Mouse (Mus musculus): ENCODE results near the gene Smyd4.
A peak's percentile ranks its signal among the peaks of the same experiment; 100 is the strongest.

Gene Smyd4

GRCm38 (mm10) chr11:75348199-75348889 is at the start of gene Smyd4, which contains the start of gene Rpa1:
Gene Smyd4, plus strand, starts transcription at chr11:75348433.
Gene Rpa1, minus strand, starts transcription at chr11:75348324.
- peak; percentile 95 for DNase-seq (ENCODE audit: low read depth, low spot score)

- DNase-seq (ENCODE audit: low read depth, low spot score), result no peak
Observed at GRCm38 (mm10) chr11:75298491-75298890, 49.7 kb upstream of the Smyd4 start.

- DNase-seq (ENCODE audit: low read depth, low spot score), result no peak
Observed at GRCm38 (mm10) chr11:75299786-75300185, 48.4 kb upstream of the Smyd4 start.

- no peak for DNase-seq (ENCODE audit: low read depth, low spot score)
Observed at GRCm38 (mm10) chr11:75300954-75301353, 47.3 kb upstream of the Smyd4 start.

GRCm38 (mm10) chr11:75304797-75305196 is 43.4 kb upstream of the Smyd4 start:
- no peak for DNase-seq (ENCODE audit: low read depth, low spot score)

GRCm38 (mm10) chr11:75308650-75309049 is 39.6 kb upstream of the Smyd4 start:
- no peak for DNase-seq (ENCODE audit: low read depth, low spot score)

- no peak for DNase-seq (ENCODE audit: low read depth, low spot score)
Observed at GRCm38 (mm10) chr11:75310813-75311212, 37.4 kb upstream of the Smyd4 start.

- DNase-seq (ENCODE audit: low read depth, low spot score), result no peak
Observed at GRCm38 (mm10) chr11:75311751-75312150, 36.5 kb upstream of the Smyd4 start.

GRCm38 (mm10) chr11:75313834-75314233 is 34.4 kb upstream of the Smyd4 start:
- no peak for DNase-seq (ENCODE audit: low read depth, low spot score)

- no peak for DNase-seq (ENCODE audit: low read depth, low spot score)
Observed at GRCm38 (mm10) chr11:75318351-75319221, 29.6 kb upstream of the Smyd4 start.

GRCm38 (mm10) chr11:75319246-75319645 is 29.0 kb upstream of the Smyd4 start:
- DNase-seq (ENCODE audit: low read depth, low spot score), result no peak

GRCm38 (mm10) chr11:75323326-75323737 is 24.9 kb upstream of the Smyd4 start:
- DNase-seq (ENCODE audit: low read depth, low spot score), result no peak

GRCm38 (mm10) chr11:75324433-75324832 is 23.8 kb upstream of the Smyd4 start:
- DNase-seq (ENCODE audit: low read depth, low spot score), result no peak

- no peak for DNase-seq (ENCODE audit: low read depth, low spot score)
Observed at GRCm38 (mm10) chr11:75325116-75325968, 22.9 kb upstream of the Smyd4 start.

GRCm38 (mm10) chr11:75325969-75326311 is 22.3 kb upstream of the Smyd4 start:
- DNase-seq (ENCODE audit: low read depth, low spot score), result no peak

GRCm38 (mm10) chr11:75336676-75337075 is 11.6 kb upstream of the Smyd4 start:
- no peak for DNase-seq (ENCODE audit: low read depth, low spot score)

- DNase-seq (ENCODE audit: low read depth, low spot score), result no peak
Observed at GRCm38 (mm10) chr11:75337246-75337645, 11.0 kb upstream of the Smyd4 start.

- DNase-seq (ENCODE audit: low read depth, low spot score), result no peak
Observed at GRCm38 (mm10) chr11:75340076-75340475, 8.2 kb upstream of the Smyd4 start.

GRCm38 (mm10) chr11:75340698-75341345 is 7.4 kb upstream of the Smyd4 start:
- DNase-seq (ENCODE audit: low read depth, low spot score), result no peak

- DNase-seq (ENCODE audit: low read depth, low spot score), result no peak
Observed at GRCm38 (mm10) chr11:75343096-75343495, 5.1 kb upstream of the Smyd4 start.

GRCm38 (mm10) chr11:75344163-75344562 is 4.1 kb upstream of the Smyd4 start:
- no peak for DNase-seq (ENCODE audit: low read depth, low spot score)

All from skeletal muscle tissue, adult 2 months (tissue).